Mouse (Mus musculus) G1E (cell line): Measurements from ENCODE around the gene Tango6.

Experiments used
- CTCF ChIP-seq: IDR thresholded peaks from 2 replicates; pipeline ENCODE4 v1.5.1; 2012; ENCODE audit warnings: low read depth, low read length, inconsistent platforms, mixed read lengths
- GATA1 ChIP-seq: IDR thresholded peaks from 2 replicates; pipeline ENCODE4 v1.6.1; 2012; ENCODE audit warnings: borderline replicate concordance, low read length, inconsistent platforms, mixed read lengths
- POLR2AphosphoS5 ChIP-seq: IDR thresholded peaks from 2 replicates; pipeline ENCODE4 v1.6.1; 2012; ENCODE audit warnings: low read depth, low read length, inconsistent platforms; ENCODE audit not compliant: insufficient replicate concordance

- no peak for TF ChIP-seq CTCF
- no peak for TF ChIP-seq GATA1
- TF ChIP-seq POLR2AphosphoS5 = no peak
These were observed 124.6 kb downstream of the Tango6 start for GRCm38 (mm10) chr8:106807461-106807860.
